Mouse (Mus musculus) CH12.LX (cell line): ENCODE data around the gene Prkar1a. TPM values are rescaled to one million over a fixed set of nuclear protein-coding genes. Genes with fewer than 3 reads are reported as not detected.

Source experiments
- DNase-seq: peaks from one replicate; pipeline ENCODE4 v3.0.0-alpha.2; 2013; ENCODE audit errors: extremely low read depth
- H3K27ac ChIP-seq: 2 replicates; pipeline ENCODE4 v1.5.1; 2012; ENCODE audit warnings: low read depth, mild to moderate bottlenecking, control low read depth, moderate library complexity; ENCODE audit not compliant: insufficient read depth
- H3K27me3 ChIP-seq: replicated peaks from 2 replicates; pipeline ENCODE3; 2012; ENCODE audit warnings: inconsistent platforms
- H3K36me3 ChIP-seq, 2 experiments: replicated peaks in 1 of 2; 2 replicates each; pipeline versions ENCODE3 to v1.6.1; 2012; ENCODE audit warnings: inconsistent platforms in 1 of 2, low read length in 1 of 2, mild to moderate bottlenecking in 1 of 2, mixed read lengths in 1 of 2, moderate library complexity in 1 of 2; ENCODE audit not compliant: control insufficient read depth in 1 of 2, insufficient read depth in 1 of 2
- H3K4me1 ChIP-seq, 2 experiments: 2 replicates each; pipeline ENCODE4 v1.6.1; 2012; ENCODE audit warnings: inconsistent platforms in 1 of 2, moderate library complexity in 1 of 2; ENCODE audit not compliant: insufficient read depth in 2 of 2, control insufficient read depth in 1 of 2
- H3K4me2 ChIP-seq: 2 replicates; pipeline ENCODE4 v1.6.1; 2012; ENCODE audit warnings: low read depth, mild to moderate bottlenecking, control low read depth; ENCODE audit not compliant: poor library complexity, insufficient read depth, severe bottlenecking
- H3K4me3 ChIP-seq, 3 experiments: fragments of 150-350 bp in 1 of 3; sonication (generic) in 1 of 3; replicated peaks in 1 of 3; 2 replicates each; pipeline versions ENCODE3 to v1.5.1; 2011 to 2012; ENCODE audit warnings: low read depth in 2 of 3, low read length in 2 of 3, mild to moderate bottlenecking in 2 of 3, moderate library complexity in 2 of 3, control low read depth in 1 of 3, improper control_type of control experiment in 1 of 3, inconsistent platforms in 1 of 3, mixed read lengths in 1 of 3; ENCODE audit not compliant: poor library complexity in 1 of 3
- H3K79me2 ChIP-seq: replicated peaks from 2 replicates; pipeline ENCODE4 v1.6.1; 2012; ENCODE audit warnings: mild to moderate bottlenecking, moderate library complexity; ENCODE audit not compliant: control insufficient read depth, poor library complexity, insufficient read depth, severe bottlenecking; ENCODE audit errors: extremely low read depth
- H3K9ac ChIP-seq: 2 replicates; pipeline ENCODE4 v1.6.1; 2012; ENCODE audit warnings: low read depth, mild to moderate bottlenecking, control low read depth, moderate library complexity; ENCODE audit not compliant: insufficient read depth
- H3K9me3 ChIP-seq: replicated peaks from 2 replicates; pipeline ENCODE3; 2012; ENCODE audit warnings: low read length, inconsistent platforms, mixed read lengths
- BHLHE40 ChIP-seq: IDR thresholded peaks from 2 replicates; pipeline ENCODE4 v1.6.1; 2011; ENCODE audit warnings: mild to moderate bottlenecking, low read depth, low read length, improper control_type of control experiment
- CHD1 ChIP-seq: IDR thresholded peaks from 2 replicates; pipeline ENCODE4 v1.6.1; 2012; ENCODE audit warnings: low read depth, low read length, improper control_type of control experiment, inconsistent platforms
- CTCF ChIP-seq, 2 experiments: IDR thresholded peaks in 1 of 2; conservative IDR thresholded peaks in 1 of 2; 2 replicates each; pipeline ENCODE4 v1.5.1; 2011 to 2012; ENCODE audit warnings: low read depth in 2 of 2, low read length in 2 of 2, improper control_type of control experiment in 1 of 2, inconsistent platforms in 1 of 2, mild to moderate bottlenecking in 1 of 2, moderate library complexity in 1 of 2
- ELF1 ChIP-seq: IDR thresholded peaks from 2 replicates; pipeline ENCODE4 v1.6.1; 2014; ENCODE audit warnings: low read depth, mild to moderate bottlenecking, inconsistent platforms, low read length, improper control_type of control experiment
- JUN ChIP-seq: IDR thresholded peaks from 2 replicates; pipeline ENCODE4 v1.6.1; 2011; ENCODE audit warnings: low read depth, mild to moderate bottlenecking, low read length, improper control_type of control experiment, moderate library complexity; ENCODE audit not compliant: insufficient read depth
- KAT2A ChIP-seq: IDR thresholded peaks from 2 replicates; pipeline ENCODE4 v1.6.1; 2012; ENCODE audit warnings: low read length, improper control_type of control experiment, inconsistent platforms; ENCODE audit not compliant: insufficient replicate concordance
- MAFK ChIP-seq: IDR thresholded peaks from 2 replicates; pipeline ENCODE4 v1.6.1; 2011; ENCODE audit warnings: low read length, improper control_type of control experiment; ENCODE audit not compliant: insufficient replicate concordance
- MAX ChIP-seq: IDR thresholded peaks from 2 replicates; pipeline ENCODE4 v1.6.1; 2011; ENCODE audit warnings: low read length, improper control_type of control experiment
- MEF2A ChIP-seq: IDR thresholded peaks from 2 replicates; pipeline ENCODE4 v1.6.1; 2014; ENCODE audit warnings: low read depth, mild to moderate bottlenecking, inconsistent platforms, low read length, improper control_type of control experiment, borderline replicate concordance
- MXI1 ChIP-seq: IDR thresholded peaks from 2 replicates; pipeline ENCODE4 v1.6.1; 2011; ENCODE audit warnings: mild to moderate bottlenecking, low read depth, low read length, improper control_type of control experiment
- NRF1 ChIP-seq: IDR thresholded peaks from 2 replicates; pipeline ENCODE4 v1.6.1; 2014; ENCODE audit warnings: low read depth, mild to moderate bottlenecking, inconsistent platforms, low read length, improper control_type of control experiment, moderate library complexity
- POLR2A ChIP-seq: IDR thresholded peaks from 2 replicates; pipeline ENCODE4 v1.6.1; 2011; ENCODE audit warnings: low read depth, mild to moderate bottlenecking, improper control_type of control experiment, low read length
- POLR2AphosphoS2 ChIP-seq: IDR thresholded peaks from 2 replicates; pipeline ENCODE4 v1.6.1; 2011; ENCODE audit warnings: low read depth, low read length, improper control_type of control experiment
- RAD21 ChIP-seq: IDR thresholded peaks from 2 replicates; pipeline ENCODE4 v1.6.1; 2011; ENCODE audit warnings: low read depth, mild to moderate bottlenecking, low read length, improper control_type of control experiment, moderate library complexity
- SIN3A ChIP-seq: IDR thresholded peaks from 2 replicates; pipeline ENCODE4 v1.6.1; 2012; ENCODE audit warnings: low read length, improper control_type of control experiment, inconsistent platforms
- SMC3 ChIP-seq: IDR thresholded peaks from 2 replicates; pipeline ENCODE4 v1.6.1; 2011; ENCODE audit warnings: low read depth, low read length, improper control_type of control experiment
- TBP ChIP-seq: conservative IDR thresholded peaks from 2 replicates; pipeline ENCODE4 v1.6.1; 2011; ENCODE audit warnings: low read depth, low read length, improper control_type of control experiment
- dilution Hi-C: fragments of 300-500 bp; cut with MboI; formaldehyde crosslinking; loops from 2 replicates; pipeline ENCODE4 v1.14.3; 2020; ENCODE audit warnings: low sequenced_read_pairs; ENCODE audit not compliant: extremely low pct_unique_long_range_greater_than_20kb, extremely low pct_ligation_motif_present
- in situ Hi-C: fragments of 300-500 bp; cut with MboI; formaldehyde crosslinking; loops from 3 replicates; pipeline ENCODE4 v1.14.3; 2019; ENCODE audit warnings: low sequenced_read_pairs, low pct_ligation_motif_present, low pct_unique_long_range_greater_than_20kb, mixed read lengths
- polyA plus RNA-seq: library from polyadenylated mRNA; unstranded; fragments of >175 nt; gene quantifications from 2 replicates; pipeline ENCODE4 v1.2.1, GENCODE M21; 2012; ENCODE audit warnings: low read depth; ENCODE audit not compliant: insufficient read length
- total RNA-seq, 2 experiments: library from RNA; depleted of rRNA; stranded (reverse); fragments of 300-350 nt in 1 of 2; fragments of >200 nt in 1 of 2; gene quantifications; 2 replicates each; pipeline ENCODE4 v1.2.3; 2012 to 2014

Gene Prkar1a
- total and polyA plus RNA-seq, 3 experiments = 93.1 to 220 (median 111) TPM

- dilution Hi-C loops = no loop called here
- Histone ChIP-seq H3K4me2 (no peak overlapping the region), H3K4me1 (peaks cover 14 to 21% of the 10 kb centered on the region in 2 experiments), H3K9ac (no peak overlapping the region), H3K36me3 (no peaks in the 10 kb centered on the region), H3K9me3 (peaks cover 4% of the 10 kb centered on the region), H3K27ac (no peak overlapping the region), H3K27me3 (no peaks in the 10 kb centered on the region), H3K79me2 (no peaks in the 10 kb centered on the region), H3K4me3 (peak overlapping the region in 1 of 3 experiments; percentile 39)
- in situ Hi-C loops = loop anchor here (25.0 kb wide), 1 partner anchor 565 kb away; the partner anchor contains the start of gene Abca6
- TF ChIP-seq POLR2A (no peak), POLR2AphosphoS2 (no peak), RAD21 (no peak), JUN (no peak), MAX (no peak), SIN3A (no peak), CHD1 (no peak), ELF1 (no peak), TBP (no peak)
- DNase-seq = no peak
These were observed 48.0 kb downstream of the Prkar1a start for GRCm38 (mm10) chr11:109697089-109697643.

- H3K4me1 ChIP-seq = peaks cover 17 to 30% of the 10 kb centered on the region in 2 experiments
- H3K9ac ChIP-seq = no peak overlapping the region
- H3K4me2 ChIP-seq = no peak overlapping the region
- no peaks in the 10 kb centered on the region for H3K36me3 ChIP-seq
- H3K27me3 ChIP-seq = no peaks in the 10 kb centered on the region
- dilution Hi-C loops (no loop called here), in situ Hi-C loops (loop anchor here (25.0 kb wide), 1 partner anchor 564 kb away; the partner anchor contains the start of gene Abca6)
- no peak for DNase-seq
- H3K9me3 ChIP-seq = peaks cover 4% of the 10 kb centered on the region
- no peak for TF ChIP-seq MAFK
- TF ChIP-seq KAT2A = no peak
- TF ChIP-seq ELF1 = no peak
- no peak for TF ChIP-seq BHLHE40
- TF ChIP-seq MXI1 = no peak
- no peak for TF ChIP-seq NRF1
- no peak for TF ChIP-seq SMC3
- TF ChIP-seq TBP = no peak
- no peaks in the 10 kb centered on the region for H3K79me2 ChIP-seq
- H3K27ac ChIP-seq = no peak overlapping the region
- H3K4me3 ChIP-seq = no peak overlapping the region
These were observed 49.5 kb downstream of the Prkar1a start for GRCm38 (mm10) chr11:109698740-109699139.

- Histone ChIP-seq H3K27me3 (no peaks in the 10 kb centered on the region), H3K36me3 (no peaks in the 10 kb centered on the region), H3K27ac (no peak overlapping the region), H3K4me3 (no peak overlapping the region), H3K79me2 (no peaks in the 10 kb centered on the region)
- no peak for DNase-seq
- in situ Hi-C loops = loop anchor here (25.0 kb wide), 1 partner anchor 563 kb away; the partner anchor contains the start of gene Abca6
- dilution Hi-C loops = no loop called here
- TF ChIP-seq CTCF (conservative IDR thresholded peaks at IDR 0.05 in 1 of 2, IDR thresholded peaks at IDR 0.05 in 1 of 2; ENCODE audit: low read depth in 2 of 2, low read length in 2 of 2) (peak in 1 of 2 experiments; percentile 26; a peak in 1 of 4 replicates), NRF1 (no peak), MEF2A (no peak)
- TF ChIP-seq, all 38 proteins: peak for 1
- Histone ChIP-seq H3K9ac (no peak overlapping the region), H3K4me2 (no peak overlapping the region), H3K4me1 (peaks cover 25 to 40% of the 10 kb centered on the region in 2 experiments), H3K9me3 (peaks cover 4% of the 10 kb centered on the region)
These were observed 50.6 kb downstream of the Prkar1a start for GRCm38 (mm10) chr11:109699784-109700183.
